Mouse (Mus musculus) CD8-positive naive resting alpha-beta T cell, adult 2 months (primary cell): ENCODE results near the gene Chst5.
"Not testable (repeated sequence)": the region's sequence is repeated elsewhere in the genome, so short reads cannot be mapped to it uniquely, and the experiment has no call there.

Experiments used
- DNase-seq, 2 experiments: peaks; one replicate each; pipeline ENCODE4 v3.0.0; 2022; ENCODE audit warnings: low read depth in 2 of 2, low spot score in 2 of 2

Gene Chst5

DNA sequence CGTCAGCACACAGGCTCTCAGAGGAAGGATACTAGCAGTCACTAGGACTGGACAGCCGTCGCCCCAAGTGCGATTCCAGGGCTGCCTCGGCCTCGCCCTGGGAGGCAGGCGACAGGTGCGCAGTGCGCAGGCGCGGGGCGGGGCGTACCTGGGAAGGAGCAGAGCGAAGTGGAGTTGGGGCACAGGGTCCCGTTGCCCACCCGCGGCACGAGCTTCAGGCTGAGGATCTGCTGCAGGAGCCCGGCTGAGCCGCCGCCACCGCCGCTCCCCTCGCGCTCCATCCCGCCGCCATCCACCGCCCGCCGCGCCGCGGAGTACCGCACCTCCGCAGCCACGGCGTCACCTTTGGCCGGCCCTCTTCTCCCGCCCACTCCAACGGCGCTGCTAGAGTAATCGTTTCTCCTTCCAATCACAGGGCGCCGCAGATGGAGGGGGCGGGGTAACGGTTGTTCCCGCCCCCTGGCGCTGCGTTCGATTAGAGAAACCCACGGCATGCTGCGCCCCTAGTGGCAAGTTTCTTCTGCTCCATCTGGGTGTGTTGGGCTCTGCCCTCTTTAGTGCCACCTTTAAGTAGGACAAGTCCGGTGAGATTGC is 33.8 kb downstream of the Chst5 start, which contains the start of gene Tmem170:
Tmem170 (minus strand) TSS at position 396 of the 594 bp plus-strand sequence.
- DNase-seq: peak; percentile 96 to 97

DNA sequence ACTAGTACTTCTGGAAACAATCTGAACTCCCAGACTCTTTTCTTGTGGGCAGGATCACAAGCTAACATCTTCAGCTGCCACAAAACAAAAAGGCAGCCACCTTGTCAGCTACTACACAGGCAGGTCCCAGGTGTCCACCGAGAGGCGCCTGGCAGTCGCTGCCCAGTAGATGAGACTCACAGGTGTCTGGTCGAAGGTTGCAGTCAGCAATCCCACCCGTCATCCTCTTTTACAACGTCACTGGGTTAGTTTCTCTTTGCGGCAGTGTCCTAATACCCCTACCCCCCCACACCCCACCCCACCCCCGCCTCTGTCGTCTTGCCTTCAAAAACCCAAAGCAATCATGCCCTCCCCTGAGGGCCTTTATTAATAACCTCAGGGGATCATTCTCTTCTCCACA is 34.5 kb downstream of the Chst5 start:
- no peak for DNase-seq

DNA sequence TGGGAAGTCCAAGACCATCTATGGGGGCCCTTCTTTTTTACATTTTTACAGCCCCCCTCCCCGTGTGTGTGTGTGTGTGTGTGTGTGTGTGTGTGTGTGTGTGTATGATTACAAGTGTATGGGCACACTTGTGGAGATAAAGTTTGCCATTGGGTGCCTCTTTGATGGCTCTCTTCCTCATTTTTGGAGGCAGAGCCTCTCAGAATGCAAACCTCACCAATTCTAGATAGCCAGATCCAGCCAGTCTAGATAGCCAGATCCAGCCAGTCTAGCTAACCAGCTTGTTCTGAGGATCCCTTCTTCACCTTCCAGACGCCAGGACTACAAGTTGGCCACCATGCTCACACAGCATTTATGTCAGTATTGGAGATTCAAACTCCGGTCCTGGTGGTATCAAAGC is 39.0 kb downstream of the Chst5 start:
- no peak for DNase-seq

DNA sequence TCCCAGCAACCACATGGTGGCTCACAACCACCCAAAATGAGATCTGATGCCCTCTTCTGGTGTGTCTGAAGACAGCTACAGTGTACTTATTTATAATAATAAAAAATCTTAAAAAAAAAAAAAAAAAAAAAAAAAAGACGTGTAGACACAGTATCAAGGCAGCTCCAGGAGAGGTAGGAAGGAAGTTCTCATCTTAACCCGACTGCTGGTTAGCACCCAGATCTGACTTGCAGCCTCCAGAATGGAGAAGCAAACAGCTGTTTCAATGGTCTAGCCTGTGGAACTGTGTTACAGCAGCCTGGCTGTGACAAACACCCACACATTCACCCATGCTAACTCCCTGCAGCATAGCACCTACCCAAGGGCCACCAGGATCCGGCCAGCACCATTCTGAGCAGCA is 39.9 kb downstream of the Chst5 start:
- no peak for DNase-seq

DNA sequence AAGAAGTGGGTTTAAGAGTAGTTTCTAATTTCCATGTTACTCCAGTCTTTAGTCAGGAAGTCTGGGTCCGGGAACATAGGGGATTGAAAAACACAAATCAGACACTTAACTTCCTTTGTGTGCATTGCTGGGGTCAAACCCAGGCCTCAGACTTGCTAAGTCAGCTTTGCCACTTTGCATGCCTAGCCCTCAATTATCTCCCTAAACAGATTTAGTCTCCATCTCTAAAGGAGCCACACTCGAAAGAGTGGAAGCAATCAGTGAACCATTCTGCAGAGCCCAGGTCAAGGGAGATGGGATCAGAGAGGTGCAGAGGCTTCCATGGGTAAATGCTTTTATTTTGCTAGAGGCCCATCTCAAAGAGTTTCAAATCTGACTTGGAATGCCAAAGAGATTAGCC is 41.6 kb downstream of the Chst5 start:
- no peak for DNase-seq

DNA sequence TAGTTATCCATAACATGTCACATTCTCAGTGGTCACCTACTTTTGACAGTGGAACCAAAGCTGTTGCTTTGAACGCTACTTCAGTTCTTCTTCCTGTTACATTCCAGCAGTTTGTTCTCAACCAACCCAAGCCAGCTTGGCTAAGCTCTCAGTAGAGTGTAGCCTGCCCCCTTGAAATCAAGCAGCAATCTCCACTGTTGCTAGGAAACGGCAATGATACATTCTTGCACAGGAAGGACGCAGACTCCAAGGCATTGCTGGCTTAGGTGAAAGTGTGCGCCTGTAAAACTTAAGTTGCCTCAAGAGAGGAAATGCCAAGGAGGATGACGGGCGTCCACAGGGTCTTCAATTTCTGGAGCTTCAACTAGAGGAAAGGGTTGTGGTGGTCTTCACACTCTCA is 44.4 kb downstream of the Chst5 start:
- DNase-seq: no peak

DNA sequence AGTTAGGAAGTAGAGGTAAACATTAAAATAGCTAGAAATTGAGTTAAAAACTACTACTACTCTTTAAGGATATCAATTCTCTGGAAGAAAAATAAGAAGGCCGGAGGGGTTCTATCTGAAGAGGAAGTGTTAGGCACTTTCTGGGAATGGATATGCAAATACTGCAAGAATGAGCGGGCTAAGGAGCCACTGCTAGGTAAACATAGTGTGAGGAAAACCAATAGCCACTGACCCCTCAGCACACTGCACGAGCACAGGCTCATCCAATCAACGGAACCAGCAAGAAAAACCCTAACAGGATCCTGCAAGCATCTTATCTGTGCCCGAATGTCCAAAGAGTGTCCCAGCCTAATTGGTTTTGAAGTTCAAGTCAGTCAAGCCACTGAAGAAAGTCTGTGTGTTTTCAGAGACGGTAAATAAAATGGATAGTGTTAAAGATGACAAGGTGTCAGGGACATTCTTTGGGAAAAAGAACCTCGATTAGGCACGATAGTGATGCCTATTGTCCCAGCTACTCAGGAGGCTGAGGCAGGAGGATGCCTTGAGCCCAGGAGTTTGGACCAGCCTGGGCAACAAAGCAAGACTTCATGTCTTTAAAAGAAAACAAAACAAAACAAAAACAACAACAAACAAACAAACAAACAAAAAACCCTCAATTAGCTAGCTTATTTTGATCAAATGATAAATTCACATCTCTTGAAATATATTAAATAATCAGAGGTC is 45.0 kb downstream of the Chst5 start:
- no peak for DNase-seq

GRCm38 (mm10) chr8:111864648-111865047 is 45.6 kb downstream of the Chst5 start:
- DNase-seq: no peak

DNA sequence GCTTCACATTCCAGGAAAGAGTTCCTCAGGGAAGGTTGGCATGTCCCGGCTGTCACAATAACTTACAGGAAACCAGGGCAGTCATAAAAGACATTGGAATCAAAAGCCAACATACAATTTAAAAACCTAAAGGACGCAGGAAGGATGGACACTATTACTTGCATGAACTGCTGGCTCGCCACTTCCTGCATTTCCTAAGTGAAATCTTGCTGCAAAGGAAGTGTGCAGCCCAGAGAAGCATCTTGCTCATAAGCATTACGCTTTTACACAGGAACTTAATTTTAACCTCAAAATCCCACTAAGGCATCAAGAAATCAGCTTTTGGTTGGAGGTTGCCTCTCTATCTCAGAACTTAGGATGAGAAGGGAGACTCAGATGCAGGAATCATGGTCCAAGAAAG is 47.0 kb downstream of the Chst5 start:
- no peak for DNase-seq

DNA sequence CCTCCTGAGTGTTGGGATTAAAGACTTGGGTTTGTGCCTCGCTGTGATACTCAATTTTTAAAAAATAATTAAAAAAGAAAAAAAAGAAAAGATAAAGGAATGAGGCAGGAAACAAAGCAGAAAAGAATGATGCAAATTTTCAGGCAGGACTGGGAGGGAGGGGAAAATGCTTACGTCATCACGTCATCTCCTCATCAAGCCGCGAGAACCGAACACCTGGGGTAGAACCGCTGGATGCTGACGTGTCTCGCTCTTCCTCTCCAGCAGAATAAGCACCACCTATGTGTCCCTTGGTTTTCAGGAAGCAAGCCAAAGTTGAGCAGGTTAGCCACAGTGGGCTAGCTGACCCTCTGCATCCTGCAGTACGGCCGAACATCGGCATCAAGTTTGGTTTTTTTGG is 54.3 kb downstream of the Chst5 start:
- DNase-seq: no peak

DNA sequence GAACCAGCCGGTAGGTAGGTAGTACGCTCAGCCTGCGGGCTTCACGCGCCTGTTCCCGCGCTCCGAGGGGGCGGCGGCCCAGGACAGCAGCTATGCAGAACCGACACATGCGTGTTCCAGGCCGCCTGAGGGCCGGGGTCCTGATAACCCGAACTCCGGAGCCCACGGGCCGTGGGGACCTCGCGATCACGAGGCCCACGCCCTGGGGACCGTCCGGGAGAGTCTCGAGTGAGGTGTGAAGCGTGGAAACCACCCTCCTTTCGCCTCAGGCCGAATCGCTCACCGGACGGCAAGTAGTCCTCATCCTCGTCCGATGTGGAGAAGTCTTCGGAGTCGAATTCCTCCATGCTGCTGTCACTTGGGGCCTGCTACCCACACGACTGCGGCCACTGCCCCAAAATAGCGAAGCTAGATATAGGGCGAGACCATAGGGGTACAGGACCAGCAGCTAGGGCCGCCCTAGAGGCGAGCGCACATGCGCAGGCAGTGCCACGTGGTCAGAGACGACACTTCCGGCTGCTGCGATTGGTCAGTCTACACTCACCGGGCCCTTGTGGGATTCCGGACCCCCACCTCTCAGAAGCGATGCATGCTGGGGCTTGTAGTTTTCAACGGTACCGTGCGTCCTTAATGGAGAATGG is 56.3 kb downstream of the Chst5 start, which contains the start of gene Cfdp1:
Cfdp1 (minus strand) TSS at position 431 of the 641 bp plus-strand sequence.
- DNase-seq: peak; percentile 91 to 94

GRCm38 (mm10) chr8:111853219-111853618 is 57.0 kb downstream of the Chst5 start:
- DNase-seq: not testable (repeated sequence)

GRCm38 (mm10) chr8:111846746-111847145 is 63.5 kb downstream of the Chst5 start:
- no peak for DNase-seq
